Mouse (Mus musculus) liver, postnatal 0 days (tissue): ENCODE measurements around the gene Anapc7.

Source experiments
- CTCF ChIP-seq: sonication (generic); IDR thresholded peaks from 2 replicates; pipeline ENCODE4 v1.5.1; 2016; ENCODE audit warnings: antibody characterized with exemption, low read depth
- EP300 ChIP-seq: IDR thresholded peaks from 2 replicates; pipeline ENCODE4 v1.6.1; 2016; ENCODE audit warnings: antibody characterized with exemption, low read depth, mild to moderate bottlenecking

DNA sequence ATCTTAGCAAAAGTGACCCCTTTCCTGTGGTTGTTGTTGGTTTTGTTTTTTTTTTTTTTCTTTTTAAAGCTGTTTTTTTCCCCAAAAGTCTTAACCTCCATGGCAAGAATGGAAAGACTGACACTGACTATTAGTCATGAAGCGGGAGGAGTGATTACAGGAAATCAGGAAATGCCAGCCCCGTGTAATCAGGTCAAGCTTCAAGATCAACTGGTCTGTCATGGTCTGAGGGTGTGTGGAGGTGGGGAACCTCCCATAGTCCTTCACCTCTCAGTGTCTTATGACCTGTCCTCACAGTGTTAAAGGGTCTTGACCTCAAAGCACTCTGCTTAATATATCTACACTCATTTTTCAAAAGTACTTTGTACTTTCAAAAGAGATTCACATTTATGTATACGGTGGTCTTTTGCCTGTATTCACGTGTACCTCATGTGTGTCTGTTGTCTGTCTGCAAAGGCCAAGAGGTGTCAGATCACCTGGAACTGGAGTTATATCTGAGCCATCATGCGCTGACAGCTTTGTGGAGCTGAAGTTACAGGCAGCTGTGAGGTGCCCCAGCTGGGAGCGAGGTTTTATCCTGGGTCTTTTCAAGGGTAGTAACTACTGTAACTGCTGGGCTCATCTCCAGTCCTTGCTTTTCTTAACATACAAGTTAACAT is 61.4 kb downstream of the Anapc7 start:
- TF ChIP-seq CTCF, result no peak
- TF ChIP-seq EP300, result no peak
